Mouse (Mus musculus): ENCODE measurements around the gene Fgfr2. TPM values are rescaled to one million over a fixed set of nuclear protein-coding genes. Genes with fewer than 3 reads are reported as not detected.

Fgfr2 gene
- total and polyA plus RNA-seq, 2 experiments from 2014 or later: 12.1 to 32.6 TPM

DNA sequence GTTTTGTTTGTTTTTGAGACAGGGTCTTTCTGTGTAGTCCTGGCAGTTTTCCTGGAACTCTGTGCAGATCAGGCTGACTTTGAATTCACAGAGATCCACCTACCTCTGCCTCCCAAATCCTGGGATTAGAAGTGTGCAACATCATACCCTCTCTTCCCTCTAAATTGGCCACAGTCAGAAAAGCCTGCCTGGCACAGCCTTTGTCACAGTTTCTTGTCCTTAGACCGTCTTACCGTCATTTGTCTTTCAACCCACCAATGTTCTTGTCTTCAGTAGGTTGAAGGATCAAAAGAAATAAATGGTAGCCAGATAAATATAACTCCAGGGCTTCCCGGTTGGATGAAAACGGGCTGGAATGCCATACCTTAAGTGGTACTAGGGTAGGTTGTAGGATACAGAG is 518.4 kb downstream of the Fgfr2 start:
- Histone ChIP-seq H3K4me2 (ENCODE audit: low read depth, low read length, poor library complexity, severe bottlenecking) (no peak overlapping the region), H3K9me3 (ENCODE audit: low read length) (no peaks in the 10 kb centered on the region), H3K4me1 (ENCODE audit: insufficient read depth, low read length) (no peaks in the 10 kb centered on the region; the same call in 1 of the 2 replicates), H3K27me3 (ENCODE audit: insufficient read depth, low read length) (peaks cover 28% of the 10 kb centered on the region), H3K36me3 (ENCODE audit: insufficient read depth, low read length) (no peaks in the 10 kb centered on the region), H3K27ac (ENCODE audit: low read depth, low read length) (no peak overlapping the region), H3K9ac (replicated peaks; ENCODE audit: low read length, poor library complexity, severe bottlenecking) (no peak overlapping the region), H3K4me3 (ENCODE audit: low read depth, low read length) (no peak overlapping the region)
- no peak for ATAC-seq (ENCODE audit: low FRiP score)
- no peak for DNase-seq (ENCODE audit: low spot score)
- TF ChIP-seq CTCF (IDR thresholded peaks at IDR 0.05): no peak
- WGBS: 76% methylated on average over 4 of the region's 4 CpGs

GRCm38 (mm10) chr7:132600926-132601325 is 522.2 kb downstream of the Fgfr2 start:
- Histone ChIP-seq H3K4me1 (ENCODE audit: insufficient read depth, low read length) (no peaks in the 10 kb centered on the region; the same call in none of the 2 replicates), H3K4me3 (ENCODE audit: low read depth, low read length) (no peak overlapping the region), H3K36me3 (ENCODE audit: insufficient read depth, low read length) (no peaks in the 10 kb centered on the region), H3K9ac (replicated peaks; ENCODE audit: low read length, poor library complexity, severe bottlenecking) (no peak overlapping the region), H3K27me3 (ENCODE audit: insufficient read depth, low read length) (peaks cover 62% of the 10 kb centered on the region), H3K4me2 (ENCODE audit: low read depth, low read length, poor library complexity, severe bottlenecking) (no peak overlapping the region), H3K27ac (ENCODE audit: low read depth, low read length) (no peak overlapping the region), H3K9me3 (ENCODE audit: low read length) (no peaks in the 10 kb centered on the region)
- TF ChIP-seq CTCF (IDR thresholded peaks at IDR 0.05): no peak
- ATAC-seq (ENCODE audit: low FRiP score) (no peak), DNase-seq (ENCODE audit: low spot score) (no peak)
- 14% methylated on average over 8 of the region's 8 CpGs for WGBS

DNA sequence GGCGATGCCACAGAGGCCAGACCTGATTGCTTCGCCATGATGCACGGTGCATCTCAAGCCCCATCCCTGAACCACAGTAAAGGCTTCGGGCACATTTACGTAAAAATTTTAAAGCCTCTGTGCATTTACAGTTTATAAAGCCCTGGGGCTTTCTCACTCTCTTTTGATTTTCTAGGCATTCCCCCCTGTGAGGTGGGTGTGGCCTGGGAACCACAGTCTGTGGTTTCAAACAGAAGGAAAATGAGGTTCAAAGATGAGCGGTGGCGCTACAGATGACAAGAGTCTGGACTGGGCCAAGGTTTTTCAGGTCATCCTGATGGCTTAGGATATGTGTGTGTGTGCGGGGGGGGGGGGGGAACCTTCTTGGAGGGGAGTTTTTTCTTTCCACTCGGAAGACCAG is 523.1 kb downstream of the Fgfr2 start:
- 3% methylated on average over 9 of the region's 9 CpGs for WGBS
- peak overlapping the region; percentile 77 for H3K4me2 ChIP-seq (ENCODE audit: low read depth, low read length, poor library complexity, severe bottlenecking)
- H3K36me3 ChIP-seq (ENCODE audit: insufficient read depth, low read length): no peaks in the 10 kb centered on the region
- no peak for DNase-seq (ENCODE audit: low spot score)
- no peak overlapping the region for H3K27ac ChIP-seq (ENCODE audit: low read depth, low read length)
- no peak for ATAC-seq (ENCODE audit: low FRiP score)
- TF ChIP-seq CTCF (IDR thresholded peaks at IDR 0.05): no peak
- peaks cover 63% of the 10 kb centered on the region for H3K27me3 ChIP-seq (ENCODE audit: insufficient read depth, low read length)
- H3K4me3 ChIP-seq (ENCODE audit: low read depth, low read length): peak overlapping the region; percentile 32
- H3K9me3 ChIP-seq (ENCODE audit: low read length): no peaks in the 10 kb centered on the region
- H3K4me1 ChIP-seq (ENCODE audit: insufficient read depth, low read length): no peaks in the 10 kb centered on the region; the same call in none of the 2 replicates
- no peak overlapping the region for H3K9ac ChIP-seq (replicated peaks; ENCODE audit: low read length, poor library complexity, severe bottlenecking)

DNA sequence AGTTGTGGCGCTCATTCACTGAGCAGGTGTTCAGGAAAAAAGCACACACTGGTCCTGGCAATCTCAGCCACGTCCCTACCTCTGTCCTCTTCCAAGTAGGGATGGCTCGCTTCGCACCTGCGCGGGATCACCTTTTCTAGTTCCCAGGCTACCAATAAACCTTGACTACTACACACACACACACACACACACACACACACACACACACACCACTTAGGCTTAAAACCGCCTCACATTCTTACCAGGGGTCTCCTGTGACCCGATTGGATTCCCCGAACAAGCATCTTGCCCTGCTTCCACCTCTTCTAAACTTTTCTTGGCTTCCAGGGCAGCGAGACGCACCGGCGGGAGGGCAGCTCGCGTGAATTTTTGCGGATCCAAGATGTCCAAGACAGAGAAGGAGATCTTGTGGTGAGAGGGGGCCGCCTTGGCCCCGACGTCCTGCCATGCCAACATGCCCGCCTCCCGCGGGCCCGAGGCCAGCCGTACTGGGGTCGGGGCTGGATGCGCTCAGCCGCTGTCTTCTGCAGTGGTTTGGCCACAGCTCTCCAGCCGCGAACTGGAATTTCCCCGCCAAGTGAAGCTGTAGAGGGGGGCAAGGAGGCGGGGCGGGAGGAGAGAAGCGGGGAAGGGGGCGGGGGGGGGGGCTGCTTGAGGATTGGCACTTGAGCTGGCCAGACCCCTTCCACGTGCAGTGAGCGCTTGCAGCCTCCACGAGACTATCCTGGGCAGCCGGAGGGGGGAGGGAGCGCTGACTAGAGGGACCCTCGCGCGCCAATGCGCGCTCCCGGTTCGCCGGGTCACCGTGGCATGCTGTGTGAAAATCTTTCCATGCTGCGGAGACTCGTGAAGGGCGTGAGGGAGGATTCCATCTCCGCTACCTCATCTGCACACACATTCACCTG is 523.8 kb downstream of the Fgfr2 start, which contains the start of gene Nkx1-2:
Gene Nkx1-2, minus strand, starts transcription at position 567 of the 905 bp plus-strand sequence.
- TF ChIP-seq CTCF (IDR thresholded peaks at IDR 0.05): no peak
- Histone ChIP-seq H3K36me3 (ENCODE audit: insufficient read depth, low read length) (no peaks in the 10 kb centered on the region), H3K27ac (ENCODE audit: low read depth, low read length) (no peak within 1 kb of the TSS), H3K4me1 (ENCODE audit: insufficient read depth, low read length) (no peaks in the 10 kb centered on the region; the same call in none of the 2 replicates), H3K4me3 (ENCODE audit: low read depth, low read length) (peak within 1 kb of the TSS; percentile 32), H3K4me2 (ENCODE audit: low read depth, low read length, poor library complexity, severe bottlenecking) (peak within 1 kb of the TSS; percentile 77), H3K27me3 (ENCODE audit: insufficient read depth, low read length) (peaks cover 66% of the 10 kb centered on the region), H3K9me3 (ENCODE audit: low read length) (no peaks in the 10 kb centered on the region), H3K9ac (replicated peaks; ENCODE audit: low read length, poor library complexity, severe bottlenecking) (0 out of 2 replicates have a peak within 1 kb of the TSS, but pooled peaks have one; percentile 3)
- ATAC-seq (ENCODE audit: low FRiP score): no peak; the same call in 1 of the 2 replicates
- 1% methylated on average over 47 of the region's 52 CpGs for WGBS
- no peak for DNase-seq (ENCODE audit: low spot score)

- no peak for ATAC-seq (ENCODE audit: low FRiP score)
- H3K27me3 ChIP-seq (ENCODE audit: insufficient read depth, low read length): peaks cover 64% of the 10 kb centered on the region
- no peaks in the 10 kb centered on the region for H3K9me3 ChIP-seq (ENCODE audit: low read length)
- no peaks in the 10 kb centered on the region for H3K36me3 ChIP-seq (ENCODE audit: insufficient read depth, low read length)
- H3K4me2 ChIP-seq (ENCODE audit: low read depth, low read length, poor library complexity, severe bottlenecking): peak overlapping the region; percentile 88
- H3K9ac ChIP-seq (replicated peaks; ENCODE audit: low read length, poor library complexity, severe bottlenecking): peak overlapping the region; percentile 14; the same call in 1 of the 2 replicates
- H3K4me3 ChIP-seq (ENCODE audit: low read depth, low read length): peak overlapping the region; percentile 37
- no peaks in the 10 kb centered on the region; the same call in none of the 2 replicates for H3K4me1 ChIP-seq (ENCODE audit: insufficient read depth, low read length)
- no peak overlapping the region for H3K27ac ChIP-seq (ENCODE audit: low read depth, low read length)
- under 1% methylated on average over 43 of the region's 60 CpGs for WGBS
- DNase-seq (ENCODE audit: low spot score): no peak
- TF ChIP-seq CTCF (IDR thresholded peaks at IDR 0.05): no peak
Measured at GRCm38 (mm10) chr7:132597251-132598041, 525.7 kb downstream of the Fgfr2 start.

Measured in midbrain, postnatal 0 days (tissue).